Mouse (Mus musculus) liver, adult 2 months (tissue): ENCODE results near the gene Mdm4.

Source experiments
- CTCF ChIP-seq: fragments of 200-500 bp; IDR thresholded peaks from 2 replicates; pipeline ENCODE4 v1.5.1; 2011; ENCODE audit warnings: low read depth, low read length, control low read depth
- POLR2A ChIP-seq: fragments of 200-500 bp; IDR thresholded peaks from 2 replicates; pipeline ENCODE4 v1.6.1; 2011; ENCODE audit warnings: low read length, control low read depth; ENCODE audit not compliant: insufficient read depth; ENCODE audit errors: extremely low read depth

DNA sequence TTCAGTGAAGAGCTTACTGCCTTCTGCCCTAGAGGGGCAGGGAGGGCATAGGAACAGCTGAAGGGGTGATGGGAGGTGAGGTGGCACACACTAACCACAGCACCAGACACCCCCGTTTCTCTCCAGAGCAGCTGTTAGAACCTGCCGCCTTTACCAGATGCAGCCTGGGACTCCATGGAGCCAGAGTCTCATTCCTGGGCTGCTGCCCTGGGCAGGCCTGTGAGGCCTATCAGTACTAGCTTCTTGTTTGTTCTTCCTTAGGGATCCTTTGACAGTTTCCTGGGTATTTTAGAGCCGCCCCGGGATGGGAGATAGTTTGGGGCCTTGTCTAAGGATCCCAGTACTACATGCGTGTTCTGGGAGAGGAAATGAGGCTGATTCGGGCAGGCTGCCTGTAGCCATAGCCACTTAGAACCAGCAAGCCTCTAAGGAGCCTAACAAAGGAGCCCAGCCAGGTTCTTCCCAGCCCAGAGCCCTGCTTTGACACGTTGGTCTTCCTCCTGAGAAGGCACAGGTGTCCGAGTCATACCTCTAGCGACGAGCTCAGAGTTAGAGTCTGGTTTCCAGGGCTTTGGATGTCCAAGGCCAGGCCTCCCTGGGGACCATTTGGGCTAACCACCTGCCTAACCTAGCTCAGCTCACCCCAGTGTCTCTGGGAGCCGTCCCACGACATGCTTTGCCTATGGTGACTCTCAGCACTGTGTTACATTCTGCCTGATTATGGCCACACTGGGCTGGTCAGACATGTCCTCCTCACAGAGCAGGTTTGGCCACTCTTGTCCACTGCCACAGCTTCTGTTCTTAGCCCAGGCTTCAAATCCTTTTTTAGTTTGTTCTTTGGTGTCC lies 39.1 kb upstream of the Mdm4 start:
- TF ChIP-seq POLR2A (no peak), CTCF (no peak)
